Mouse (Mus musculus) embryo, embryonic 11.5 days (tissue): ENCODE data around the gene Npas3.
"Not testable (repeated sequence)": the region's sequence is repeated elsewhere in the genome, so short reads cannot be mapped to it uniquely, and the experiment has no call there.

ENCODE experiments used
- DNase-seq: peaks from one replicate; pipeline ENCODE4 v3.0.0-alpha.2; 2012; ENCODE audit warnings: low read depth, low spot score

Npas3 gene

DNA sequence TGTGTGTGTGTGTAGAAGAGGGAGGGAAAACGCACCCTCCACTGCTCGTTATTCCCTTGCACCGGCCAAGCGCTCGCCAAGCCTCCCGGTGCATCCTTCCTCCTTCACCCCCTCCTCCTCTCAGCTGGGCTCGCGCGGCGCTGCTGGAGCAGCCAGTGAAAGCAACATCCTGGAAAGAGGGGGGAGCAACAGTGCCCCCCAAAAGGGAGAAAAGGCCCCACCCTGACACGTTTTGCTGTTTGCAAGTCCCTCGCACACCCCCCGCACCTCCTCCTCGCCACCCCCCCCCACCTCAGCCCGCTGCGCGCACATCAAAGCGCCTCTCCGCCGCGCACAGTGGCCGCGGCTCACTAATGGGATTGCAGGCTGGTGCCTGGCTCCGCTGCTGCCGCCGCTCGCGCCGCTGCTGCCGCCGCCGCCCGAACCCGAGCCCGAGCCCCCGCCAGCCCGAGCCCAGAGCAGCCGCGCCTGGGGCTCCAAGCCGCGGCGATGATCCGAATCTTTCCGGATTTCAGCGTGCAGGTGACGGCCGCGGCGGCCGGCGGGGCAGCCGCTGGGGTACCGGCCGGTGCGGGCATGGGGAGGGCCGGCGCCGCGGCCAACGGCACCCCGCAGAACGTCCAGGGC lies at the start of gene Npas3:
Npas3 (plus strand) TSS at position 577 of the 627 bp plus-strand sequence.
- DNase-seq = peak; percentile 50

GRCm38 (mm10) chr12:53217141-53217540 lies 31.3 kb upstream of the Npas3 start:
- DNase-seq = no peak

DNA sequence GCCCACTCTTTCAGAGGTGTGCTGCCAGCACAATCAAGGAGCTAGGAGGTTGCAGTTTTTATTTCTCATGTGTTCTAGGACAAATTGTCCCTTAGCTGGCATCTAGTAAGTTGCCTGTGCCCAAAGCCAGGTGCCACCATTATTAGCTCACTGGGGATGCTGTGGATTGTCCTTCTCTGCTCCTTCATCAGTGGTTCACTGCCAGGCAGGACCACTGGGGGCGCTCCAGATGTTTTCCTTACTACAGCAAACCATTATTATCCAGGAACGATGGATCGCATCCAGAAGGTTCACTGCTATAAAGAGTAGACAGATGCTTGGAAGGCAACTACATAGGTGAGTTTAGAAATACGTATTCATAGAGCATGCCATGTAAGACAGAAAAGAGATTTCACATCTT lies 25.7 kb upstream of the Npas3 start:
- DNase-seq = no peak

DNA sequence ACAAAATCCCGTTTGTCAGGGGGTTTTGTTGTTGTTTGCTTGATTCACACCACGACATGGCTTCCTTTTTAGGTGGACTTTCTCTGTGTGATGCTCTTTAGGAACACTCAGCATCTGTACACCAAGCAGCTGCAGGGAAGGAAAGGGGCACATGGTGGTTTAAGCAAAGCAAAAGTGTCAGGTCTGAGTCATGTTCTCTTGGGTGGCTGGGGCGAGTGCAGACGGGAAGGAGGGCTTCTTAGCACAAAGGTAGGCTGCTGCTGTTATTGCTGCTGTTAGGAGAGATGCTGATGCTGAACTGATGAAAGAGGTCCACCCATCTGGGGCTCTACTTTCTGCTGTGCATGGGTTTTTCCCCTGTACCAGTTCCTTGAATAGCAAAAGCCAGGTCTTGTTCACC lies 21.1 kb upstream of the Npas3 start:
- no peak for DNase-seq

GRCm38 (mm10) chr12:53229419-53229818 lies 19.1 kb upstream of the Npas3 start:
- DNase-seq = no peak

DNA sequence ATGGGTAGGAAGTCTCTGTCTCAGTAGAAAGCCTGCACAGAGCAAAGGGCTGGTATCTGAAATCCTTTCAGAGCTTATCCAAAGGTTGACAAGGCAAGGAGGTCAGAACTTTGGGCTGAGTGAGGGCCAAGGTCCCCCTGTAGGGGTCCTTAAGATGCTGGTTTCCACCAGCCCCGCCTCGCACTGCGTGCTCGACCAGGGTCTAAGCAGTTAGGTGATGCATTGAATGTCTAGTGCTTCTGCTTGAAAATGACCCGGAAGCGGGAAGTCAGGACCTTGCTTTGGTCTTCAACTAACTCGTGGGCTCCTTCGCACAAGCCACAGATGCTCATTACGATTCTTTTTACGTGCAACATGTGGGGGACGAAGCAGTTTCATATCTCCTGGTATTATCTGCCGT lies 2.3 kb upstream of the Npas3 start:
- DNase-seq = no peak

DNA sequence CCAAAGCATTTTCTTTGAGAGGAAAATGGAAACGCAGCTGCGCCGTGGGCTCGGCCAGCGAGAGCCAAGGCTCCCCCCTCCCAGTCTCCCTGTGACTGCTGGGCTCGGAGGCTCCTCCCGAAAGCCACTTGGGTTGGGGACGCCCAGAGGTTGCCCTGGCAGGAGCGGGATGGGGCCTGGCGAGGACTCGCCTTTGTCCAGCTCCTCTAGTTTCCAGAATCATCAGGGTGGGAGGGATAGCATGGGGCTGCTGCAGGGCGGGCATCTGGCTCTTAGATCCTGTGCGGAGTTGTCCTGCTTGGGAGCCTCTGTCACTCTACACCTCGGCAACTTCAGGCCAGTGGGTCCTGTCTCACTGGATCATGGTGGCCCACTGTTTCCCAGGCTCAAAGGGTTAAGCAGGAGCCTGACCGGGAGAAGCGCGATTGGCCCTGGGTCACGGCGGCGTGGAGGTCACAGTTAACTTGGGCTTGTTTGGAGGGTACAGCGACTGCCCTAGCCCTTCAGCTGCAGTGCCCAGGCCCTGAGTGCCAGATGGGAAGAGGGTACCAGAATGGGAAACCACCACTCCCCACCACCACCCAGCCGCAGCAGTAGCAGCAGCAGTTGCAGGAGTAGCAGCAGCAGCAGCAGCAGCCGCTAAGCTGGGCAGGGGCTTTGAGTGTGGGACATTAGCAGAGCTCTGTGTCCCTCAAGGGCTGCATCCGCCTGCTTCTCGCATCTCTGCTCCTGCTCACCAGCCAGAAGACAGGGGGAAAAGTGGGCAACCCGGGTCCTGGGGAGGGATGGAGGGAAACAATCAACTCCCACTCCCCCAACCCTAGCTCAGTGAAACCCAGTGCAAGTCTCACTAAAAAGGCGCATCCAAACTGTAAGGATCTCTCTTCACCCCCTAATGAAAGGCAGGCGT lies 1.6 kb upstream of the Npas3 start:
- DNase-seq = no peak

DNA sequence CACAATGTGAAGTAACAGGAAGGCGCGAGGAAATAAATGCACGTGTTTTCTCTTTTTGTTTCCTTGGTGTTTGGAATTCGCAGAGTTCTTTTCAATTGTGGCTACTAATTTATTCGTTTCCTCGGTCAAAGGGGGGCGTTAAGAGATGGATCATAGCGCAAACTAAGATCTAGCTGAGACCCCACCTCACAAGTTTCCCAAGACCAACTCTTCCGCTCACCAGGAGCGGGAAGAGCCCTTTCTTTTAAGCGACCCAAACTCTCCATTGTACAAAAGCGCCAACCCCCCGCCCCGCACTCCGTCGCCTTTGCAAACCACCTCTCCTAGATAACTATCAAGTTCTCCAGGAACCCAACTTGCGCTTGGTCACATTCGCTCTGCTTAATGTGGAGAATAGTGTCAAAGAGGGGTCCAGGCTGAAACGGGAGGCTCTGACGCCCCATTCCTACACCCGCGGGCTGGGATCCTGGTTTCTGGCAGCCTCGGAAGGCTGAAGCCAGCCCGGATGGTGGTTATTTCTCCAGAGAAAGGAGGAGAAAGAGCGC lies 914 bp upstream of the Npas3 start:
- peak; percentile 16 for DNase-seq

DNA sequence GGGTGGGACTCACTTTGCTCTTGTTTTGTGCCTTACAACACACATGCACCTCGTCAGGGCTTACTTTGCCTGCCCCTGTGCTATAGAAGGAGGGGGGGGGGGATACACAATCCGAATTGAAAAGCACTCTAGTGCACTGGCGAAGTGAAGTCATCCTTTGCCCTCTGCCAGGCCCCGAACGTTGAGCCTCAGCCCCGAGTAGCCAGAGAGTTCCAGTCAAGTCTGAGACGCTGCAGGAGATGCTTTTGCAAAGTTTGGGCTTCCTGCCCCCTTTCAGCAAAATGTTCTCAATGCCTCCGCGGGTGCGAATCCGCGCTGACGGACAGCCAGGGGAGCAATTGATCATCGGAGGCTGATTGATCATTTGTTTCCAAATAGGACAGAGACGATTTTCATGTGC lies 319 bp downstream of the Npas3 start:
- DNase-seq = no peak

- peak; percentile 42 for DNase-seq
Observed at GRCm38 (mm10) chr12:53251701-53252181, 3.3 kb downstream of the Npas3 start.

DNA sequence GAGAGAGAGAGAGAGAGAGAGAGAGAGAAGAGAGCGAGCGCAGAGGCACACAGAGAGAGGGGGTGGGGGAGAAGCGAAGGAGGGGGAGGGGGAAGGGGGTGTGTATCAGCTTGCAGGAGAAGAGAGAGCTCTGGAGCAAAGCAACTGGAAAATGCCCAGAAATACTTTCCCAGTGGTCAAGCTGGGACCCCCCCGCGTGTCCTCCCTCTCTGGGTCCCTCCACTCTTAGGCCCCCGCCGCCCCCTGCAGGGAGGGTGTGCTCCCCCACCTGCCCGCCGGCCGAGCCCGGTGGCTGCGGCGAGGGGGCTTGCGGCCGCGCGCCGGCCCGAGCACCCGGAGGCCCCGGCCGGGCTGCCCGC lies 3.7 kb downstream of the Npas3 start:
- peak; percentile 29 for DNase-seq

- peak; percentile 26 for DNase-seq
Observed at GRCm38 (mm10) chr12:53252572-53253422, 4.3 kb downstream of the Npas3 start.

DNA sequence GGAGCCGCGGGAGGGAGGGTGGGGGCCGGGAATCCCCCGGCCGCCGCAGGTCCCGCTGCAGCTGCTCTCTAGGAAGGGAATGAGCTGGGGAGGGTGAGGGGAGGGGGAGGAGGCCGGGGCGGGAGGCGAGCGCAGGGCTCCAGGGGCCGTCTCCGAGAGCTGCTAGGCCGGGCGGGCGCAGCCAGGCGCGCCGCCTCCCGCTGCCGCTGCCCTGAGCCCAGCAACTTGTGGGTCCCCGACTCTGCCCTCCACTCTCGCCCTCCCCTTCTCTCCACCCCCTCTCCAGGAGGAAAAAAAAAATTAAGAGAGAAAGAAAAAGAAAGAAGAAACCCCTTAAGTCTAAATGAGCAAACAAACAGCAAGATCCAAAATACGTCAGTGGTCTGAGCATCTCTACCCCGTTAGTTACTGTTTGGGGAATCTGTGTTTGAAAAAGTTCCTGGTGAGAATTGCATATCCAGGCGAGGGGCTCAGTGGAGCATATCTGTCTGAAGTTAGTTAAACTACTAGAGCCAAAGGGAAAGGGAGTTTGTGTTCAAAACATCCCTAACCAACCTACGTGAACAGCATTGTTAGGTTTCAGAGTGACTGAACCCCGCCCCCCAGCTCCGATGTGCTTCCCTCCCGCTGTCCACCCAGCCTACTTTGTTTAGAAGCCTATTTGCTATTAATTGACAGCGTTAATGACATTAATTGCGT lies 5.1 kb downstream of the Npas3 start:
- peak; percentile 56 for DNase-seq

- DNase-seq = no peak
Observed at GRCm38 (mm10) chr12:53254160-53254480, 5.6 kb downstream of the Npas3 start.

- not testable (repeated sequence) for DNase-seq
Observed at GRCm38 (mm10) chr12:53274502-53274901, 26.0 kb downstream of the Npas3 start.

DNA sequence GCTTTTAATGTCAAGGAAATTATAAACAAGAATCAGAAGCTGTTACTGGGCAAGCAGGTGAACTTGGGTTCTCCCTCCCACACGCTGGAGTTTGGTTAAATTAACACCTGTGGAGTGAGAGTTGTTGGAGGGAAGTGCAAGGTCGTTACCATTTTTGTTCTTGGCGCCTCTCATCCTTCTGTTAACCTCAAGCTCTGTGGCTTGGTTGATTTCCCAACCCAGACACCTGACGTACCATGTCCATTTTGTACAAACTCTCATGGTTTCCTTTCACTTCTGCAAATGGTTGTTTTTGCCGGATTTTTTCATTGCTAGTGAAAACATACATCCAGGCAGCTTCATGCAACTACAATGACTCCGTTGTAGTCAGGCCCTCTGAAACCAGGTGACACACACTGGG lies 28.9 kb downstream of the Npas3 start:
- no peak for DNase-seq

DNA sequence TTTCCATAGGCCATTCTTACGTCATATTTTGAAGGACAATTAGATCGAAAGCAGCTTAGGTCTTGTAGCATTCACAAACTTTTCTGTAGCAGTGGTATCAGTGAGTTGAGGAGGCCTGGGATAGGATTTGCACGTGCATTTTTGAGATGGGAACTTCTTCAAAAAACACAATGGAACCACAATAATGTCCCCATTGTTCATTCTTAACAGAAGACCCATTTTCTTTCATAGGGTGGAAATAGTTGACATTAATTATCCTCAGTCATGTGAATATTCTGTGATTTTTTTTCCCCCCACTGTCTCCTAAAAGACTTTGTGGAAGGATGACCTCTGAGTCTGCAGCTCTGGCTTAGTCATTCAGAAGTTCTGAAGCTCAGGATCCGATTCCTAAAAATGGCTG lies 41.9 kb downstream of the Npas3 start:
- no peak for DNase-seq

GRCm38 (mm10) chr12:53290846-53291245 lies 42.4 kb downstream of the Npas3 start:
- DNase-seq = no peak

- DNase-seq = no peak
Observed at GRCm38 (mm10) chr12:53292010-53292409, 43.5 kb downstream of the Npas3 start.

- peak; percentile 16 for DNase-seq
Observed at GRCm38 (mm10) chr12:53292508-53293300, 44.2 kb downstream of the Npas3 start.
